Mouse (Mus musculus) ES-Bruce4 (cell line): Measurements from ENCODE around the gene Hspb7.

ENCODE experiments used
- CTCF ChIP-seq: IDR thresholded peaks from one replicate; pipeline ENCODE4 v1.8.1; 2011; ENCODE audit warnings: low read depth, low read length
- POLR2A ChIP-seq: IDR thresholded peaks from one replicate; pipeline ENCODE4 v1.8.1; 2011; ENCODE audit warnings: low read length; ENCODE audit not compliant: insufficient read depth

GRCm38 (mm10) chr4:141372426-141372825 is 48.2 kb upstream of the Hspb7 start:
- TF ChIP-seq POLR2A: no peak
- no peak for TF ChIP-seq CTCF
